Mouse (Mus musculus) forebrain, embryonic 14.5 days (tissue): Measurements from ENCODE around the gene Prss40. TPM values are rescaled to one million over a fixed set of nuclear protein-coding genes. Genes with fewer than 3 reads are reported as not detected.
"Not testable (repeated sequence)": the region's sequence is repeated elsewhere in the genome, so short reads cannot be mapped to it uniquely, and the experiment has no call there.

Source experiments
- ATAC-seq: fragments of 200-750 bp; cut with Nextera tagmentation; 2 replicates; pipeline ENCODE4 v1.8.0; 2017; ENCODE audit warnings: mild to moderate bottlenecking, moderate library complexity
- DNase-seq: peaks from one replicate; pipeline ENCODE4 v3.0.0-alpha.2; 2015; ENCODE audit warnings: low spot score
- H3K27ac ChIP-seq: fragments of 300-500 bp; sonication (generic); 2 replicates; pipeline ENCODE4 v1.5.1; 2014; ENCODE audit warnings: low read depth, mild to moderate bottlenecking, control low read depth, low read length, moderate library complexity
- H3K27me3 ChIP-seq: fragments of 300-500 bp; sonication (generic); replicated peaks from 2 replicates; pipeline ENCODE4 v1.6.1; 2014; ENCODE audit warnings: low read length, control low read depth, mixed read lengths; ENCODE audit not compliant: control insufficient read depth, insufficient read depth
- H3K36me3 ChIP-seq: fragments of 300-500 bp; sonication (generic); 2 replicates; pipeline ENCODE4 v1.6.1; 2014; ENCODE audit warnings: low read length, control low read depth; ENCODE audit not compliant: control insufficient read depth, insufficient read depth
- H3K4me1 ChIP-seq: fragments of 300-500 bp; sonication (generic); 2 replicates; pipeline ENCODE4 v1.6.1; 2014; ENCODE audit warnings: antibody characterized with exemption, low read length, control low read depth; ENCODE audit not compliant: control insufficient read depth, insufficient read depth
- H3K4me2 ChIP-seq: fragments of 300-500 bp; sonication (generic); 2 replicates; pipeline ENCODE4 v1.6.1; 2014; ENCODE audit warnings: mild to moderate bottlenecking, control low read depth, low read length
- H3K4me3 ChIP-seq: fragments of 300-500 bp; sonication (generic); 2 replicates; pipeline ENCODE4 v1.5.1; 2014; ENCODE audit warnings: low read depth, low read length, control low read depth
- H3K9ac ChIP-seq: fragments of 300-500 bp; sonication (generic); 2 replicates; pipeline ENCODE4 v1.6.1; 2014; ENCODE audit warnings: mild to moderate bottlenecking, low read length, control low read depth, moderate library complexity
- H3K9me3 ChIP-seq: fragments of 300-500 bp; sonication (generic); replicated peaks from 2 replicates; pipeline ENCODE4 v1.6.1; 2016; ENCODE audit warnings: low read length, control low read depth, mixed read lengths; ENCODE audit not compliant: control insufficient read depth
- WGBS: fragments of 180-500 bp; shearing (Covaris S2); extraction: QIAGEN DNeasy Blood & Tissue Kit; methylation state at CpG from one replicate; pipeline ENCODE4 v1.1.7; 2014; 5-methylcytosine and 5-hydroxymethylcytosine counted together
- polyA plus RNA-seq: library from polyadenylated mRNA; unstranded; fragments of >200 nt; fragmentation: Nextera tagmentation; extraction: Ambion mirVana; gene quantifications from 2 replicates; pipeline ENCODE4 v1.2.1, GENCODE M21; 2014

The Prss40 gene
- polyA plus RNA-seq, 1 experiment from 2014 or later: not detected

DNA sequence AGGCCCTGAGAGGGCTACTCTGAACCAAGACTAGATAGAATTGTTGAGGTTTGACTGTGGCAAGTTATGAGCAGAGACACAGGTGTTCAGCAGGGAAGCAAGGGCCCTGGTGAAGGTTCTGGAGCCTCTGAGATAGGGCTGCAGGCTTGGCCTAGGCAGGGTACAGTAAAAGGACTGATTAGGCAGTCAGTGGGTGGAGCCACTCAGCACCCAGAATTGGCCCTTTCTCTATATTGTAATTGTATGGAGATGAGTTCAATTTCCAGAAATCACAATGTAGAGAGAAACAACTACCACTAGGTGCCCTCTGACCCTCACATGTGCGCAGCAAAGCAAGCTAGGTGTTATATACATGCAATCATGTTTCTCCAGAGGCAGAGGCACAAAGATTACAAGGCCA, 7.1 kb downstream of the Prss40 start:
- Histone ChIP-seq H3K4me3 (no peak overlapping the region), H3K9ac (no peak overlapping the region), H3K9me3 (no peaks in the 10 kb centered on the region), H3K27ac (no peak overlapping the region), H3K27me3 (no peaks in the 10 kb centered on the region), H3K36me3 (no peaks in the 10 kb centered on the region), H3K4me1 (no peaks in the 10 kb centered on the region), H3K4me2 (no peak overlapping the region)
- ATAC-seq: no peak
- 84% methylated on average over 1 of the region's 1 CpGs for WGBS
- DNase-seq: no peak

DNA sequence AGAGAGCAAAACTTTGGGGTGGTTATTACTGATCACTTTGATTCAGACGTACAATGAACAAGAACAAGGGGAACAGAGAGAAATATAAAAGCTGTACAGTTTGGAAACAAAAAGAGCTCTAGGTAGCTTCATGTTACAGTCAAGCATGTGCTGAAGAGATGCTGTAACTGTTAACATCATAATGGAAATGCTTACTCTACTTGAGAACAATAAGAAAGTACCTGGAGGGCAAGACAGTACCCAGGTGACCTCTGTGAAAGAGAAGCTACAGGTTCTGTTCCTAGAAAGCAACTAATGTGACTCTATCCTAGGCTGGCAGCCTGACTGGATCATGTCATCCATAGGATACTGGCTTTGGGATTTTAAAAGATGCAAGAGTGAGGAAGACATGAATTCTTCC, 13.7 kb downstream of the Prss40 start:
- H3K9me3 ChIP-seq: no peaks in the 10 kb centered on the region
- no peak overlapping the region for H3K27ac ChIP-seq
- H3K4me1 ChIP-seq: no peaks in the 10 kb centered on the region
- no peak overlapping the region for H3K4me3 ChIP-seq
- H3K27me3 ChIP-seq: no peaks in the 10 kb centered on the region
- ATAC-seq: no peak
- no peaks in the 10 kb centered on the region for H3K36me3 ChIP-seq
- no peak for DNase-seq
- WGBS: 78% methylated on average over 1 of the region's 1 CpGs
- no peak overlapping the region for H3K4me2 ChIP-seq
- H3K9ac ChIP-seq: no peak overlapping the region

DNA sequence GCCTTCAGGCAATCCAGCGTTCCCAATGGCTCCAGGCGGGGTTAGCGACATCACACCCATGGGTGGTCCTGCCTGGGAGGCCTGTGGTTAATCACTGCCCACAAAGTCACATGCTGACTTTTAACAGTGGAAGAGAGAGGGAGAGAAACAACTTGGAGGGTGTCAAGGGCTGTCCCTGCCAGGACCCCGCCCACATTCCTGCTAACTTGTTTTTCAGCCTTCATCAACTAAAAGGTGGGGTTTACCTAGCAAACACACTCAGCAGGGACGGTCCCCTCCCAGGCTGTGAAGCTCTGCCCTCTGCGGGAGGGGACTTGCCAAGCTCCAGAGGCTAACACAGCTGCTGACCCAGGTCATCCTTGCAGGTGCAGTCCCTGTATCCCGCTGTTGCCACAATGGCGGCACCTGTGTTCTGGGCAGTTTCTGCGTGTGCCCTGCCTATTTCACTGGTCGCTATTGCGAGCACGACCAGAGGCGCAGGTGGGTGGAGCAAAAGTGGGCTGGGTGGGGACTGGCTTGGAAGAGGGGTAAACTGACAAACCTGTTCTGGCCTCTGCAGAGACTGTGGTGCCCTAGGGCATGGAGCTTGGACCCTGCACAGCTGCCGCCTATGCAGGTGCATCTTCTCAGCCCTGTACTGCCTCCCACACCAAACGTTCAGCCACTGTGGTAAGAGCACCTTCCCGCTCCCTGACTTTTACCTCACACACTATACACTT, 23.8 kb downstream of the Prss40 start:
- Histone ChIP-seq H3K4me3 (peak overlapping the region; percentile 5; the same call in 1 of the 2 replicates), H3K9ac (no peak overlapping the region), H3K4me2 (peak overlapping the region; percentile 16), H3K9me3 (no peaks in the 10 kb centered on the region), H3K27me3 (peaks cover 29% of the 10 kb centered on the region), H3K4me1 (no peaks in the 10 kb centered on the region), H3K36me3 (no peaks in the 10 kb centered on the region), H3K27ac (no peak overlapping the region)
- DNase-seq (no peak), ATAC-seq (0 out of 2 replicates have a peak, but pooled peaks have one; percentile 29)
- 3% methylated on average over 16 of the region's 16 CpGs for WGBS

DNA sequence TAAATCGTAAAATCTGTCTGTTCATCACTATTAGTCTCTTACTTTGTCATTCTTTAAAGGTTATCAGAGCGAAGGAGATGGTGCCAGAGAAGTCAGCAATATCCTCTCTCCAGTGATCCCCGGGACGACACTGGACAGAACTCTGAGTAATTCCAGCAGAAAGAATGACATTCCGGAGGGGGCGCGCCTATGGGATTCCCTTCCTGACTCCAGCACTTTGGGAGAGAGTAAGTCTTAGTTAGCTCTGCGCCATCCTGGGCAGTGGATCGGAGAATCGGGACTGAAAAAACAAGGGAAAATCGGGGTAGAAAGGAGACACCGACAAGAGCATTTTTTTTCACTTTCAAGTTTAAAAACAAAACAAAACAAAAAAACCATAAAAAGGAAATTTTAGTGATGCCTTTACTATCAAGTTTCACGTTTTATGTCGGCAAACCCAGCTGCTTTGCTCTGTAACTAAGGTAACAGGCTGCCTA, 24.4 kb downstream of the Prss40 start:
- 3% methylated on average over 14 of the region's 14 CpGs for WGBS
- DNase-seq (peak; percentile 22), ATAC-seq (no peak)
- peak overlapping the region; percentile 16 for H3K4me2 ChIP-seq
- no peaks in the 10 kb centered on the region for H3K9me3 ChIP-seq
- H3K9ac ChIP-seq: no peak overlapping the region
- no peaks in the 10 kb centered on the region for H3K4me1 ChIP-seq
- 0 out of 2 replicates have a peak overlapping the region, but pooled peaks have one; percentile 5 for H3K4me3 ChIP-seq
- no peaks in the 10 kb centered on the region for H3K36me3 ChIP-seq
- peaks cover 29% of the 10 kb centered on the region for H3K27me3 ChIP-seq
- H3K27ac ChIP-seq: no peak overlapping the region

DNA sequence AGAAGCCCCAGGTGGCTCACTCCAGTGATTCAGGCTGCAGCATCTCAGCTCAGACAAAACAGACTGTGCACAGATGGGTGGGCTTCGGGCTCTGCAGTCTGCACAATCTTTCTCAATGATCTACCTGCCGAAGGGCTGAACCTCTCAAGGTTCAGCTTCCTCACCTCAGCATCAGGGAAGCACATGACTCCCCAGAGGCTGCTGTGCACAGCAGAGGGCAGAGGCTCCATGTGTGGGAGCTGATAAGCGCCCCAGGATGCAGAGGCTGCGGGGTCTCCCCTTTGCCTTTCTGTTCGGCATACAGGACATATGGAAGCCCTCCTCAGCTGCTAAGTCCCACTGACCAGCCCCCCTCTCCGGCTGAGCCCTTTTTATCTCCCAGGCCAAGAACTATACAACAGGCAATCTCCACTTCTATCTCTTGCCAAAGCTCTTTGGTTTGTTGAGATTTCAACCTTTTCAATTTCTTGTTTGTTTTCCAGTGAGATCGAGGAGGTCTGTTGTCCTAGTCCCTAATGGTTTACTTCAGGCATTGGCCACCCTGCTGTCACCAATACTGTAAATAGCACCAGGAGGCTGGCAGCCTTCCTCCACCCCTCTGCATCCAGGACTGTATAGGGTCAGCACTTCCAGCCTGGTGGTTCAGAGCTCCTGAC, 25.6 kb downstream of the Prss40 start, which contains the start of gene Cfc1:
Gene Cfc1, plus strand, starts transcription at position 606 of the 656 bp plus-strand sequence.
- peak within 1 kb of the TSS; percentile 16 for H3K4me2 ChIP-seq
- H3K27me3 ChIP-seq: peaks cover 29% of the 10 kb centered on the region
- H3K9ac ChIP-seq, H3K4me1 ChIP-seq, ATAC-seq, H3K36me3 ChIP-seq, H3K27ac ChIP-seq, H3K9me3 ChIP-seq, DNase-seq: not testable (repeated sequence)
- 26% methylated on average over 7 of the region's 7 CpGs for WGBS
- 0 out of 2 replicates have a peak within 1 kb of the TSS, but pooled peaks have one; percentile 5 for H3K4me3 ChIP-seq

DNA sequence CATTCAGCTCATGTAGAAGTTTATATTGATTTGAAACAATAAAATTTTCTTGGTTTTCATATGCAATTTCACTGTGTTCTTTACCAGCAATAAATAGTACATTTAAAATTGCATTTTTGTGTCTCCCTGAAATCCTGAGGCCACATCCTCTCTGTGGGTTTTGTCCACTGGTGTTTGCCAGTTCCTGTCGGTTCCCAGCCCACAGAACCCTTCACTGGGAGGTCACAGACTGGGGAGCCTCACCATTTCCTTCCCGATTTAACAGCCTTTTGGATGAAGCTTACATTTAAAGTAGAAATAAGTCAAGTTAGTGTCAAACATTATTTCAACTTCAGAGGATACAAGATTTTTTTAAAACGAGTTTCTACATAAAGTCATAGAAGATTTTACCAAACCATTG, 26.2 kb downstream of the Prss40 start:
- not testable (repeated sequence) for DNase-seq

DNA sequence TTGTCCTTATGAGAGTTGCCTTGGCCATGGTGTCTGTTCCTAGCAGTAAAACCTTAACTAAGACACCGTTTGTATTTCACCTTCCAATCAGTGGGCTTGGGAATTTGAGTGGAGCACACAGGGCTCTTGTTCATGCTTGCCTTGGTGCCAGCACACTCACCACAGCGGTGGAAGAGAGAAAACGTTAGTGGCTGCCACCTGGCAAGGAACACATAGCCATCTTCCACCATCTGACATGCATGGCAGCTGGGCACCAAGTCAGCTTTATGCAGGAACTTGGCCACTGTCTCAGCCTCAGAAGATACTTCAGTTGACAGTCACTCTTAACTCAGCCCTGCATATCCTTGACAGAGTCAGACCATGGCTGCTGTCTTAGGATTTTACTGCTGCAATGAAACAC, 37.1 kb downstream of the Prss40 start:
- no peaks in the 10 kb centered on the region for H3K27me3 ChIP-seq
- H3K36me3 ChIP-seq: no peaks in the 10 kb centered on the region
- no peaks in the 10 kb centered on the region for H3K4me1 ChIP-seq
- H3K9ac ChIP-seq: no peak overlapping the region
- no peak for DNase-seq
- no peaks in the 10 kb centered on the region for H3K9me3 ChIP-seq
- 77% methylated on average over 3 of the region's 3 CpGs for WGBS
- ATAC-seq: no peak
- no peak overlapping the region for H3K4me3 ChIP-seq
- no peak overlapping the region for H3K27ac ChIP-seq
- no peak overlapping the region for H3K4me2 ChIP-seq

More for the DNA sequence above, 26.2 kb downstream of the Prss40 start:
- 60% methylated on average over 3 of the region's 3 CpGs for WGBS
- H3K27me3 ChIP-seq: peaks cover 29% of the 10 kb centered on the region
- H3K36me3 ChIP-seq, H3K4me1 ChIP-seq, H3K27ac ChIP-seq, H3K9me3 ChIP-seq, H3K4me3 ChIP-seq, H3K9ac ChIP-seq, H3K4me2 ChIP-seq, ATAC-seq: not testable (repeated sequence)

DNA sequence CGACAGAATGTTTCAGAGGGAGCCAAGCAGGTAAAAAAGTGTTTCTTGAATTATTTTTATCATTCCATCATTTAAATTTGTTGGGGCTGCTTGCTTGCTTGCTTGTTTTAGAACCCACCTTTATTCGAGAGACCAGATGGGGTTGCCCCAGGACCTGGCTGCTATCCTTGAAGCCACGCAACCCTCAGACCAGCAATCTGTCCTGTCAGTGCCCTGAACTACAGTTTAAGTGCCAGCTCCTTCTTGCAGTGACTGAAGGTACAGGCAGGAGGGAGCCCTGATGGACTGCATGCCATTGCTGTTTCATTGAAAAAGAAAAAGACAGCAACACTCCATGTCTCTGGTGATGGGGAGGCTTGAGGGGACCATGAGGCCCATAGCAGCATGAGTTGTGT, 37.9 kb downstream of the Prss40 start:
- H3K4me3 ChIP-seq: no peak overlapping the region
- ATAC-seq (no peak), DNase-seq (no peak)
- no peaks in the 10 kb centered on the region for H3K27me3 ChIP-seq
- H3K27ac ChIP-seq: no peak overlapping the region
- H3K9ac ChIP-seq: no peak overlapping the region
- H3K36me3 ChIP-seq: no peaks in the 10 kb centered on the region
- H3K9me3 ChIP-seq: no peaks in the 10 kb centered on the region
- WGBS: 89% methylated on average over 3 of the region's 3 CpGs
- H3K4me2 ChIP-seq: no peak overlapping the region
- no peaks in the 10 kb centered on the region for H3K4me1 ChIP-seq
